Mouse (Mus musculus) adrenal gland, postnatal 10 days (tissue): ENCODE measurements at regions not wholly inside any gene's neighbourhood (a gene's known extent, or its start where the extent isn't known, plus 50 kb on each side); places are given as distances from the start of the nearest gene placed in this dataset.

Experiments
- DNase-seq: peaks from one replicate; pipeline ENCODE4 v3.0.0; 2021; ENCODE audit warnings: mixed read lengths

GRCm38 (mm10) chr3:61064720-61065119 lies 62.1 kb downstream of the P2ry1 start:
- no peak for DNase-seq

GRCm38 (mm10) chr3:61067067-61067466 lies 64.5 kb downstream of the P2ry1 start:
- DNase-seq, result no peak

GRCm38 (mm10) chr3:61068229-61068628 lies 65.6 kb downstream of the P2ry1 start:
- DNase-seq, result no peak

- no peak for DNase-seq
Observed at GRCm38 (mm10) chr3:61071041-61071440, 68.4 kb downstream of the P2ry1 start.

GRCm38 (mm10) chr3:61072330-61072729 lies 69.7 kb downstream of the P2ry1 start:
- no peak for DNase-seq

GRCm38 (mm10) chr3:61073103-61073502 lies 70.5 kb downstream of the P2ry1 start:
- DNase-seq, result no peak

- no peak for DNase-seq
Observed at GRCm38 (mm10) chr3:61073806-61074205, 71.2 kb downstream of the P2ry1 start.

GRCm38 (mm10) chr3:61075839-61076238 lies 73.2 kb downstream of the P2ry1 start:
- DNase-seq, result no peak

- DNase-seq, result no peak
Observed at GRCm38 (mm10) chr3:61089931-61090330, 87.3 kb downstream of the P2ry1 start.

- no peak for DNase-seq
Observed at GRCm38 (mm10) chr3:61092031-61092430, 89.4 kb downstream of the P2ry1 start.

GRCm38 (mm10) chr3:61116364-61116763 lies 113.8 kb downstream of the P2ry1 start:
- DNase-seq, result no peak

GRCm38 (mm10) chr3:61133096-61133495 lies 130.5 kb downstream of the P2ry1 start:
- DNase-seq, result no peak

GRCm38 (mm10) chr3:61154087-61154486 lies 151.5 kb downstream of the P2ry1 start:
- DNase-seq, result no peak

- no peak for DNase-seq
Observed at GRCm38 (mm10) chr3:61159811-61160210, 157.2 kb downstream of the P2ry1 start.

GRCm38 (mm10) chr3:61161384-61161783 lies 158.8 kb downstream of the P2ry1 start:
- no peak for DNase-seq

- DNase-seq, result peak; percentile 10
Observed at GRCm38 (mm10) chr3:61185789-61186188, 175.6 kb upstream of the Rap2b start.

GRCm38 (mm10) chr3:61188662-61189061 lies 172.8 kb upstream of the Rap2b start:
- DNase-seq, result no peak

- no peak for DNase-seq
Observed at GRCm38 (mm10) chr3:61216562-61216961, 144.9 kb upstream of the Rap2b start.

- no peak for DNase-seq
Observed at GRCm38 (mm10) chr3:61224505-61224904, 136.9 kb upstream of the Rap2b start.

GRCm38 (mm10) chr3:61225054-61225453 lies 136.4 kb upstream of the Rap2b start:
- DNase-seq, result no peak

GRCm38 (mm10) chr3:61241380-61241779 lies 120.1 kb upstream of the Rap2b start:
- DNase-seq, result no peak

GRCm38 (mm10) chr3:61243876-61244527 lies 117.4 kb upstream of the Rap2b start:
- DNase-seq, result peak; percentile 30

GRCm38 (mm10) chr3:61246429-61246828 lies 115.0 kb upstream of the Rap2b start:
- no peak for DNase-seq

GRCm38 (mm10) chr3:61247344-61247743 lies 114.1 kb upstream of the Rap2b start:
- no peak for DNase-seq

GRCm38 (mm10) chr3:61255232-61255631 lies 106.2 kb upstream of the Rap2b start:
- DNase-seq, result no peak
